In the genomic region with DNA sequence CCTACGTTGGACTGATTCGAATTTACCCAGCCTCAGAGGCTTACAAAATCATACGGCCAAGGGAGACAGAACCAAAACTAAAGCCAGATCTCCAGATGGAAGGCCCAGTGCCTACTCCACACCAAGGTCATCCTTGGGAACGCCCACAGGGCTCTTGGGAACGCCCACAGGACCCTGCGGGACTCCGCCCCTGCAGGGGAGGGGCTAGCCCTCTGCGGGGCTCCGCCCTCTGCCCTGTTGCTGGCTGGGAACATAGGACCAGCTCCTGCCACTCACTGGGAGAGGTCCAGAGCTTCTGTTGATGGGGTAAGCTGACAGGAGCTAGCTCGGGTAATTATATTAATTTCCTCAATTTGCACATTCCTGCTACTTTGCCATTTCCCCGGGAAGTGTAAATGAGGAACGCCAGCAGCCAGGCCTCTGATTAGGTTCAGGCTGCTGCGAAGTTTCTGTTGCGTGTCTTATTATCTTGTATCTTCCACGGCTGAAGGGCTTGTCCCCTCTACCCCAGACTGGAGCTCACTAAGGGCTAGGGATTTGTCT, we compare ENCODE assay signal across 11 mouse cellular contexts.
A peak's percentile ranks its signal among the peaks of the same experiment; 100 is the strongest.
DNase-seq lines count a peak whose midpoint lies in the region; ATAC-seq and TF ChIP-seq lines count a peak whose summit lies in the region.
"Had no signal": no experiment of that assay in that cellular context is flagged by ENCODE, and none has a peak within 500 bp of the region (broad histone marks: within the 10 kb centered on the region; RNA-seq: fewer than 3 reads in every experiment).

No protein-coding gene starts in this region.

- no peak for TF ChIP-seq CTCF in lung, postnatal 0 days (IDR thresholded peaks at IDR 0.05)

- peak; percentile 67 for DNase-seq in forebrain, embryonic 11.5 days (ENCODE audit: low spot score)
- DNase-seq in forebrain, embryonic 10.5 days (ENCODE audit: extremely low spot score, low spot score): no peak
- DNase-seq in lung, postnatal 0 days (ENCODE audit: low spot score): no peak
- no peak for DNase-seq in lung, postnatal 25 days (ENCODE audit: low spot score)
- peak; percentile 61 for DNase-seq in adrenal gland, postnatal 14 days
- DNase-seq in heart, postnatal 4 days: no peak

- no peak for TF ChIP-seq EP300 in lung, postnatal 0 days (IDR thresholded peaks at IDR 0.05)

- peaks cover 7% of the 10 kb centered on the region; the same call in 1 of the 2 replicates for H3K4me1 ChIP-seq in forebrain, embryonic 11.5 days (replicated peaks; ENCODE audit: control insufficient read depth, insufficient read depth, low read length)
- H3K4me1 ChIP-seq in forebrain, embryonic 10.5 days: peaks cover 41% of the 10 kb centered on the region
- no peaks in the 10 kb centered on the region for H3K4me1 ChIP-seq in lung, postnatal 0 days (ENCODE audit: insufficient read depth, low read depth, low read length)
- H3K4me1 ChIP-seq: embryonic facial prominence, embryonic 15.5 days had no signal

- no peaks in the 10 kb centered on the region for H3K36me3 ChIP-seq in forebrain, embryonic 11.5 days (ENCODE audit: control insufficient read depth, insufficient read depth, low read length)
- peaks cover under 1% of the 10 kb centered on the region for H3K36me3 ChIP-seq in forebrain, embryonic 10.5 days (replicated peaks)
- H3K36me3 ChIP-seq in lung, postnatal 0 days (ENCODE audit: insufficient read depth, low read length): no peaks in the 10 kb centered on the region
- H3K36me3 ChIP-seq: embryonic facial prominence, embryonic 15.5 days had no signal

- H3K9me3 ChIP-seq in forebrain, embryonic 11.5 days (ENCODE audit: control insufficient read depth, low read length): no peaks in the 10 kb centered on the region
- no peaks in the 10 kb centered on the region for H3K9me3 ChIP-seq in forebrain, embryonic 10.5 days
- no peaks in the 10 kb centered on the region for H3K9me3 ChIP-seq in lung, postnatal 0 days (ENCODE audit: low read length)
- H3K9me3 ChIP-seq: embryonic facial prominence, embryonic 15.5 days had no signal

- H3K4me3 ChIP-seq in forebrain, embryonic 11.5 days (ENCODE audit: low read depth, low read length): no peak overlapping the region
- no peak overlapping the region for H3K4me3 ChIP-seq in forebrain, embryonic 10.5 days
- no peak overlapping the region for H3K4me3 ChIP-seq in lung, postnatal 0 days (ENCODE audit: low read depth, low read length)
- H3K4me3 ChIP-seq: embryonic facial prominence, embryonic 15.5 days had no signal

- ATAC-seq in forebrain, embryonic 11.5 days (replicated peaks; ENCODE audit: low FRiP score): no peak
- ATAC-seq in lung, postnatal 0 days: peak; percentile 26; the same call in 1 of the 2 replicates
- peak; percentile 57; the same call in 1 of the 2 replicates for ATAC-seq in megakaryocyte-erythroid progenitor cell, adult 5-6 weeks (replicated peaks; ENCODE audit: low FRiP score, low TSS enrichment, poor library complexity, severe bottlenecking)
- no peak for ATAC-seq in erythroblast, adult 5-6 weeks (replicated peaks; ENCODE audit: low FRiP score, poor library complexity, severe bottlenecking)

- H3K27ac ChIP-seq in forebrain, embryonic 11.5 days (ENCODE audit: low read depth, low read length): 0 out of 2 replicates have a peak overlapping the region, but pooled peaks have one; percentile 18
- H3K27ac ChIP-seq in forebrain, embryonic 10.5 days: no peak overlapping the region
- no peak overlapping the region for H3K27ac ChIP-seq in lung, postnatal 0 days (ENCODE audit: low read length)
- H3K27ac ChIP-seq: embryonic facial prominence, embryonic 15.5 days had no signal

- H3K9ac ChIP-seq in forebrain, embryonic 11.5 days (ENCODE audit: low read length): no peak overlapping the region
- H3K9ac ChIP-seq in lung, postnatal 0 days (replicated peaks; ENCODE audit: low read depth): no peak overlapping the region
- H3K9ac ChIP-seq: embryonic facial prominence, embryonic 15.5 days had no signal

- 42% methylated on average over 15 of the region's 15 CpGs for WGBS in forebrain, embryonic 11.5 days
- 50% methylated on average over 15 of the region's 15 CpGs for WGBS in forebrain, embryonic 10.5 days
- WGBS in lung, postnatal 0 days: 44% methylated on average over 15 of the region's 15 CpGs

- no peaks in the 10 kb centered on the region for H3K27me3 ChIP-seq in forebrain, embryonic 11.5 days (ENCODE audit: control insufficient read depth, insufficient read depth, low read length)
- 0 out of 2 replicates have a peak, but pooled peaks cover 4% of the 10 kb centered on the region for H3K27me3 ChIP-seq in forebrain, embryonic 10.5 days (ENCODE audit: poor library complexity, severe bottlenecking)
- H3K27me3 ChIP-seq in lung, postnatal 0 days (replicated peaks; ENCODE audit: insufficient read depth, low read length): no peaks in the 10 kb centered on the region
- H3K27me3 ChIP-seq: embryonic facial prominence, embryonic 15.5 days had no signal

- H3K4me2 ChIP-seq in forebrain, embryonic 11.5 days (ENCODE audit: low read depth, low read length, severe bottlenecking): no peak overlapping the region
- H3K4me2 ChIP-seq in lung, postnatal 0 days (replicated peaks; ENCODE audit: low read depth, low read length): no peak overlapping the region
- H3K4me2 ChIP-seq: embryonic facial prominence, embryonic 15.5 days; heart, embryonic 11.5 days; liver, embryonic 11.5 days had no signal

Comparison
In these comparisons a context has a peak if more than half of its experiments do, and no peak if none do; other contexts are left out.
1. DNase-seq: peak in forebrain, embryonic 11.5 days (single experiment) and adrenal gland, postnatal 14 days (single experiment); none in forebrain, embryonic 10.5 days (single experiment), lung, postnatal 0 days (single experiment), lung, postnatal 25 days (single experiment) and heart, postnatal 4 days (single experiment).
2. ATAC-seq: peak in lung, postnatal 0 days (single experiment) and megakaryocyte-erythroid progenitor cell, adult 5-6 weeks (single experiment); none in forebrain, embryonic 11.5 days (single experiment) and erythroblast, adult 5-6 weeks (single experiment).